Mouse (Mus musculus) WW6 (cell line): ENCODE results near the gene Sema7a.

ENCODE experiments used
- DNase-seq: peaks from one replicate; pipeline ENCODE4 v3.0.0-alpha.2; 2013; ENCODE audit warnings: low read depth, low spot score

Gene Sema7a

GRCm38 (mm10) chr9:57938225-57939055 is 1.5 kb upstream of the Sema7a start:
- no peak for DNase-seq

GRCm38 (mm10) chr9:57940349-57940794 is 460 bp downstream of the Sema7a start:
- DNase-seq: no peak

GRCm38 (mm10) chr9:57940861-57941638 is 1.1 kb downstream of the Sema7a start:
- no peak for DNase-seq

GRCm38 (mm10) chr9:57942039-57942438 is 2.1 kb downstream of the Sema7a start:
- DNase-seq: no peak

GRCm38 (mm10) chr9:57943067-57943466 is 3.2 kb downstream of the Sema7a start:
- DNase-seq: no peak

GRCm38 (mm10) chr9:57944572-57944971 is 4.7 kb downstream of the Sema7a start:
- no peak for DNase-seq

- no peak for DNase-seq
Observed at GRCm38 (mm10) chr9:57945771-57946616, 6.1 kb downstream of the Sema7a start.

GRCm38 (mm10) chr9:57947381-57948030 is 7.6 kb downstream of the Sema7a start:
- DNase-seq: no peak

GRCm38 (mm10) chr9:57948333-57948931 is 8.5 kb downstream of the Sema7a start:
- DNase-seq: no peak

GRCm38 (mm10) chr9:57949102-57949704 is 9.3 kb downstream of the Sema7a start:
- DNase-seq: no peak

- no peak for DNase-seq
Observed at GRCm38 (mm10) chr9:57949879-57950278, 10.0 kb downstream of the Sema7a start.

- DNase-seq: no peak
Observed at GRCm38 (mm10) chr9:57950519-57950918, 10.6 kb downstream of the Sema7a start.

- DNase-seq: no peak
Observed at GRCm38 (mm10) chr9:57951993-57952392, 12.1 kb downstream of the Sema7a start.

GRCm38 (mm10) chr9:57954962-57955744 is 15.2 kb downstream of the Sema7a start:
- DNase-seq: no peak

- no peak for DNase-seq
Observed at GRCm38 (mm10) chr9:57955764-57956163, 15.9 kb downstream of the Sema7a start.

GRCm38 (mm10) chr9:57956196-57956837 is 16.4 kb downstream of the Sema7a start:
- no peak for DNase-seq

GRCm38 (mm10) chr9:57956838-57957236 is 16.9 kb downstream of the Sema7a start:
- no peak for DNase-seq

GRCm38 (mm10) chr9:57958615-57959014 is 18.7 kb downstream of the Sema7a start:
- DNase-seq: no peak

- DNase-seq: no peak
Observed at GRCm38 (mm10) chr9:57959399-57959798, 19.5 kb downstream of the Sema7a start.
